Mouse (Mus musculus) forebrain, embryonic 12.5 days (tissue): ENCODE results near the gene Cntnap2. TPM values are rescaled to one million over a fixed set of nuclear protein-coding genes. Genes with fewer than 3 reads are reported as not detected.

Source experiments
- ATAC-seq: fragments of 200-750 bp; cut with Nextera tagmentation; 2 replicates; pipeline ENCODE4 v1.8.0; 2017; ENCODE audit warnings: moderate TSS enrichment; ENCODE audit not compliant: low FRiP score
- H3K27ac ChIP-seq: fragments of 300-500 bp; sonication (generic); 2 replicates; pipeline ENCODE4 v1.5.1; 2016; ENCODE audit warnings: mild to moderate bottlenecking
- H3K27me3 ChIP-seq: fragments of 300-500 bp; sonication (generic); 2 replicates; pipeline ENCODE4 v1.6.1; 2016; ENCODE audit warnings: mild to moderate bottlenecking
- H3K36me3 ChIP-seq: fragments of 300-500 bp; sonication (generic); replicated peaks from 2 replicates; pipeline ENCODE4 v1.6.1; 2016; ENCODE audit warnings: mild to moderate bottlenecking
- H3K4me1 ChIP-seq: fragments of 300-500 bp; sonication (generic); 2 replicates; pipeline ENCODE4 v1.6.1; 2016
- H3K4me2 ChIP-seq: fragments of 300-500 bp; sonication (generic); 2 replicates; pipeline ENCODE4 v1.6.1; 2016; ENCODE audit warnings: mild to moderate bottlenecking, moderate library complexity
- H3K4me3 ChIP-seq: fragments of 300-500 bp; sonication (generic); replicated peaks from 2 replicates; pipeline ENCODE4 v1.5.1; 2016; ENCODE audit warnings: mild to moderate bottlenecking
- H3K9ac ChIP-seq: fragments of 300-500 bp; sonication (generic); 2 replicates; pipeline ENCODE4 v1.6.1; 2016; ENCODE audit warnings: mild to moderate bottlenecking
- H3K9me3 ChIP-seq: fragments of 300-500 bp; sonication (generic); 2 replicates; pipeline ENCODE4 v1.6.1; 2016
- WGBS: fragments of 180-500 bp; shearing (Covaris S2); methylation state at CpG from one replicate; pipeline ENCODE4 v1.1.7; 2016; 5-methylcytosine and 5-hydroxymethylcytosine counted together
- polyA plus RNA-seq: library from polyadenylated mRNA; unstranded; fragments of >200 nt; fragmentation: Nextera tagmentation; extraction: Ambion mirVana; gene quantifications from 2 replicates; pipeline ENCODE4 v1.2.1, GENCODE M21; 2016

Gene Cntnap2
- polyA plus RNA-seq, 1 experiment from 2014 or later, result 99.3 TPM

- no peak overlapping the region for H3K9ac ChIP-seq
- WGBS, result 84% methylated on average over 3 of the region's 3 CpGs
- no peaks in the 10 kb centered on the region for H3K36me3 ChIP-seq
- ATAC-seq, result no peak
- no peaks in the 10 kb centered on the region for H3K9me3 ChIP-seq
- H3K4me2 ChIP-seq, result no peak overlapping the region
- H3K27me3 ChIP-seq, result no peaks in the 10 kb centered on the region
- no peak overlapping the region for H3K27ac ChIP-seq
- peaks cover 7% of the 10 kb centered on the region; the same call in 1 of the 2 replicates for H3K4me1 ChIP-seq
- H3K4me3 ChIP-seq, result no peak overlapping the region
These were observed 1797.5 kb downstream of the Cntnap2 start for GRCm38 (mm10) chr6:46856635-46857034.

GRCm38 (mm10) chr6:46861076-46861475, 1801.9 kb downstream of the Cntnap2 start:
- WGBS, result 8% methylated on average over 5 of the region's 5 CpGs
- H3K9ac ChIP-seq, result no peak overlapping the region

GRCm38 (mm10) chr6:46866317-46866716, 1807.2 kb downstream of the Cntnap2 start:
- no peak overlapping the region for H3K27ac ChIP-seq
- H3K9ac ChIP-seq, result no peak overlapping the region
- H3K9me3 ChIP-seq, result no peaks in the 10 kb centered on the region
- H3K27me3 ChIP-seq, result no peaks in the 10 kb centered on the region
- H3K4me2 ChIP-seq, result no peak overlapping the region
- H3K4me3 ChIP-seq, result no peak overlapping the region
- no peak for ATAC-seq
- no peaks in the 10 kb centered on the region for H3K36me3 ChIP-seq
- peaks cover 1% of the 10 kb centered on the region for H3K4me1 ChIP-seq

More at GRCm38 (mm10) chr6:46861076-46861475, 1801.9 kb downstream of the Cntnap2 start:
- Histone ChIP-seq H3K36me3 (no peaks in the 10 kb centered on the region), H3K4me2 (no peak overlapping the region), H3K4me3 (no peak overlapping the region), H3K27me3 (no peaks in the 10 kb centered on the region), H3K27ac (no peak overlapping the region), H3K4me1 (peaks cover 7% of the 10 kb centered on the region; the same call in 1 of the 2 replicates), H3K9me3 (no peaks in the 10 kb centered on the region)
- ATAC-seq, result no peak

GRCm38 (mm10) chr6:46886230-46886629, 1827.1 kb downstream of the Cntnap2 start:
- Histone ChIP-seq H3K36me3 (no peaks in the 10 kb centered on the region), H3K27me3 (no peaks in the 10 kb centered on the region), H3K4me1 (no peaks in the 10 kb centered on the region), H3K9me3 (no peaks in the 10 kb centered on the region), H3K4me2 (no peak overlapping the region), H3K9ac (no peak overlapping the region), H3K4me3 (no peak overlapping the region), H3K27ac (no peak overlapping the region)
- ATAC-seq, result no peak
- WGBS, result 85% methylated on average over 2 of the region's 2 CpGs

GRCm38 (mm10) chr6:46909167-46909566, 1850.0 kb downstream of the Cntnap2 start:
- H3K4me3 ChIP-seq, result no peak overlapping the region
- H3K27ac ChIP-seq, result no peak overlapping the region
- no peaks in the 10 kb centered on the region for H3K9me3 ChIP-seq
- WGBS, result 84% methylated on average over 2 of the region's 2 CpGs
- H3K4me2 ChIP-seq, result no peak overlapping the region
- no peaks in the 10 kb centered on the region for H3K36me3 ChIP-seq
- no peak for ATAC-seq
- H3K4me1 ChIP-seq, result no peaks in the 10 kb centered on the region
- no peaks in the 10 kb centered on the region for H3K27me3 ChIP-seq
- no peak overlapping the region for H3K9ac ChIP-seq

GRCm38 (mm10) chr6:46918701-46919274, 1859.6 kb downstream of the Cntnap2 start:
- Histone ChIP-seq H3K9ac (no peak overlapping the region), H3K4me1 (no peaks in the 10 kb centered on the region), H3K36me3 (no peaks in the 10 kb centered on the region), H3K27ac (no peak overlapping the region), H3K4me2 (no peak overlapping the region), H3K27me3 (no peaks in the 10 kb centered on the region), H3K4me3 (no peak overlapping the region), H3K9me3 (no peaks in the 10 kb centered on the region)
- ATAC-seq, result no peak
- 79% methylated on average over 8 of the region's 8 CpGs for WGBS

GRCm38 (mm10) chr6:46919973-46920372, 1860.8 kb downstream of the Cntnap2 start:
- Histone ChIP-seq H3K4me1 (no peaks in the 10 kb centered on the region), H3K4me2 (no peak overlapping the region), H3K36me3 (no peaks in the 10 kb centered on the region), H3K9ac (no peak overlapping the region), H3K9me3 (no peaks in the 10 kb centered on the region), H3K27ac (no peak overlapping the region), H3K4me3 (no peak overlapping the region), H3K27me3 (no peaks in the 10 kb centered on the region)
- WGBS, result 85% methylated on average over 3 of the region's 3 CpGs
- ATAC-seq, result no peak

GRCm38 (mm10) chr6:46924709-46925108, 1865.6 kb downstream of the Cntnap2 start:
- Histone ChIP-seq H3K9me3 (no peaks in the 10 kb centered on the region), H3K4me2 (no peak overlapping the region), H3K9ac (no peak overlapping the region), H3K36me3 (no peaks in the 10 kb centered on the region), H3K4me1 (no peaks in the 10 kb centered on the region), H3K27ac (no peak overlapping the region), H3K4me3 (no peak overlapping the region), H3K27me3 (no peaks in the 10 kb centered on the region)
- 78% methylated on average over 7 of the region's 7 CpGs for WGBS
- no peak for ATAC-seq

GRCm38 (mm10) chr6:46945703-46946102, 1886.5 kb downstream of the Cntnap2 start:
- no peaks in the 10 kb centered on the region for H3K4me1 ChIP-seq
- H3K9me3 ChIP-seq, result no peaks in the 10 kb centered on the region
- H3K27ac ChIP-seq, result no peak overlapping the region
- no peaks in the 10 kb centered on the region for H3K27me3 ChIP-seq
- H3K9ac ChIP-seq, result no peak overlapping the region
- peak; percentile 51; the same call in 1 of the 2 replicates for ATAC-seq
- WGBS, result 49% methylated on average over 4 of the region's 4 CpGs
- no peak overlapping the region for H3K4me2 ChIP-seq
- no peak overlapping the region for H3K4me3 ChIP-seq
- no peaks in the 10 kb centered on the region for H3K36me3 ChIP-seq

- WGBS, result 38% methylated on average over 10 of the region's 10 CpGs
- no peak overlapping the region for H3K4me3 ChIP-seq
- no peaks in the 10 kb centered on the region for H3K4me1 ChIP-seq
- ATAC-seq, result peak; percentile 96
- H3K9ac ChIP-seq, result no peak overlapping the region
- no peaks in the 10 kb centered on the region for H3K9me3 ChIP-seq
- H3K36me3 ChIP-seq, result no peaks in the 10 kb centered on the region
- no peak overlapping the region for H3K27ac ChIP-seq
- no peak overlapping the region for H3K4me2 ChIP-seq
- no peaks in the 10 kb centered on the region for H3K27me3 ChIP-seq
These were observed 1902.0 kb downstream of the Cntnap2 start for GRCm38 (mm10) chr6:46961022-46961686.

- no peaks in the 10 kb centered on the region for H3K9me3 ChIP-seq
- no peak overlapping the region for H3K27ac ChIP-seq
- WGBS, result 78% methylated on average over 2 of the region's 2 CpGs
- no peak overlapping the region for H3K4me3 ChIP-seq
- no peak overlapping the region for H3K4me2 ChIP-seq
- no peaks in the 10 kb centered on the region for H3K4me1 ChIP-seq
- H3K36me3 ChIP-seq, result no peaks in the 10 kb centered on the region
- no peak for ATAC-seq
- no peaks in the 10 kb centered on the region for H3K27me3 ChIP-seq
- no peak overlapping the region for H3K9ac ChIP-seq
These were observed 1904.1 kb downstream of the Cntnap2 start for GRCm38 (mm10) chr6:46963261-46963660.

GRCm38 (mm10) chr6:46963693-46964092, 1904.5 kb downstream of the Cntnap2 start:
- no peaks in the 10 kb centered on the region for H3K27me3 ChIP-seq
- no peaks in the 10 kb centered on the region for H3K9me3 ChIP-seq
- H3K4me3 ChIP-seq, result no peak overlapping the region
- ATAC-seq, result no peak
- H3K4me2 ChIP-seq, result no peak overlapping the region
- 74% methylated on average over 3 of the region's 3 CpGs for WGBS
- H3K4me1 ChIP-seq, result no peaks in the 10 kb centered on the region
- H3K27ac ChIP-seq, result no peak overlapping the region
- H3K36me3 ChIP-seq, result no peaks in the 10 kb centered on the region
- H3K9ac ChIP-seq, result no peak overlapping the region

- H3K9me3 ChIP-seq, result no peaks in the 10 kb centered on the region
- H3K36me3 ChIP-seq, result no peaks in the 10 kb centered on the region
- no peak overlapping the region for H3K4me3 ChIP-seq
- H3K27me3 ChIP-seq, result no peaks in the 10 kb centered on the region
- no peaks in the 10 kb centered on the region for H3K4me1 ChIP-seq
- H3K27ac ChIP-seq, result no peak overlapping the region
- WGBS, result 82% methylated on average over 2 of the region's 2 CpGs
- no peak overlapping the region for H3K9ac ChIP-seq
- ATAC-seq, result no peak
- no peak overlapping the region for H3K4me2 ChIP-seq
These were observed 1913.5 kb downstream of the Cntnap2 start for GRCm38 (mm10) chr6:46972640-46973039.
